Mouse (Mus musculus): ENCODE data around the gene Katnb1. TPM values are rescaled to one million over a fixed set of nuclear protein-coding genes. Genes with fewer than 3 reads are reported as not detected.

The Katnb1 gene
- polyA plus RNA-seq, 1 experiment from 2014 or later: 39.2 TPM

GRCm38 (mm10) chr8:95112594-95112993 is 31.6 kb downstream of the Katnb1 start:
- no peak overlapping the region for H3K9ac ChIP-seq
- H3K27ac ChIP-seq: no peak overlapping the region
- H3K9me3 ChIP-seq (ENCODE audit: control insufficient read depth, low read length): no peaks in the 10 kb centered on the region
- H3K4me2 ChIP-seq (replicated peaks): no peak overlapping the region
- H3K4me3 ChIP-seq (replicated peaks; ENCODE audit: low read length): no peak overlapping the region
- DNase-seq (ENCODE audit: low spot score) (no peak), ATAC-seq (ENCODE audit: low FRiP score) (no peak)
- no peaks in the 10 kb centered on the region for H3K27me3 ChIP-seq (ENCODE audit: control insufficient read depth, insufficient read depth, low read length)
- H3K4me1 ChIP-seq (replicated peaks; ENCODE audit: control insufficient read depth, insufficient read depth, low read length): no peaks in the 10 kb centered on the region
- WGBS: 90% methylated on average over 3 of the region's 3 CpGs
- peaks cover 25% of the 10 kb centered on the region for H3K36me3 ChIP-seq (replicated peaks; ENCODE audit: control insufficient read depth, insufficient read depth)

- DNase-seq (ENCODE audit: low spot score) (no peak), ATAC-seq (ENCODE audit: low FRiP score) (no peak)
- 73% methylated on average over 4 of the region's 4 CpGs for WGBS
- no peaks in the 10 kb centered on the region for H3K4me1 ChIP-seq (replicated peaks; ENCODE audit: control insufficient read depth, insufficient read depth, low read length)
- H3K27me3 ChIP-seq (ENCODE audit: control insufficient read depth, insufficient read depth, low read length): no peaks in the 10 kb centered on the region
- H3K4me3 ChIP-seq (replicated peaks; ENCODE audit: low read length): no peak overlapping the region
- H3K27ac ChIP-seq: no peak overlapping the region
- no peak overlapping the region for H3K9ac ChIP-seq
- peaks cover 20% of the 10 kb centered on the region for H3K36me3 ChIP-seq (replicated peaks; ENCODE audit: control insufficient read depth, insufficient read depth)
- H3K9me3 ChIP-seq (ENCODE audit: control insufficient read depth, low read length): no peaks in the 10 kb centered on the region
- no peak overlapping the region for H3K4me2 ChIP-seq (replicated peaks)
Observed at GRCm38 (mm10) chr8:95113108-95113507, 32.1 kb downstream of the Katnb1 start.

GRCm38 (mm10) chr8:95113750-95114149 is 32.8 kb downstream of the Katnb1 start:
- Histone ChIP-seq H3K9me3 (ENCODE audit: control insufficient read depth, low read length) (no peaks in the 10 kb centered on the region), H3K4me3 (replicated peaks; ENCODE audit: low read length) (no peak overlapping the region), H3K36me3 (replicated peaks; ENCODE audit: control insufficient read depth, insufficient read depth) (peaks cover 13% of the 10 kb centered on the region), H3K27me3 (ENCODE audit: control insufficient read depth, insufficient read depth, low read length) (no peaks in the 10 kb centered on the region), H3K4me2 (replicated peaks) (no peak overlapping the region), H3K27ac (no peak overlapping the region), H3K4me1 (replicated peaks; ENCODE audit: control insufficient read depth, insufficient read depth, low read length) (no peaks in the 10 kb centered on the region), H3K9ac (no peak overlapping the region)
- DNase-seq (ENCODE audit: low spot score): peak; percentile 62
- 70% methylated on average over 3 of the region's 3 CpGs for WGBS
- ATAC-seq (ENCODE audit: low FRiP score): no peak; the same call in 1 of the 2 replicates

- no peak for ATAC-seq (ENCODE audit: low FRiP score)
- WGBS: 89% methylated on average over 5 of the region's 5 CpGs
Observed at GRCm38 (mm10) chr8:95123455-95123854, 42.5 kb downstream of the Katnb1 start.

DNA sequence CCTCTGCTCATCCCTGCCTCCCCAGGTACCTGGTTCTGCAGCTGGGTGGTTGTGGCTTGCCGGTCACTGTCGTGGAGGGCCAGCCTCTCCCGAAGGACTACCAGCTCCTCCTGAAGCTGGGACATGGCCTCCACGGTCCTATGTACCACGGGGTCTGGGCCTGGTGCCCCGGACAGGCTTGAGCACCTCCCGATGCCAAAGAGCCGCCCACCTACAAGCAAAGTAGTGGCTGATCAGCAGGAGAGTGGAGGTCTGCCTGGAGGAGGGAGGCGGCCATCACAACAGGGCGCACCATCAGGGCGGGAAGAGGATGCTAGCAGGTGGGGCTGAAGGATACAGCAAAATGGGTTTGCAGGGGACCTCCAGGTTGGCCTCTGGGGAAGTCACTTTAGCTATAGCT is 45.5 kb downstream of the Katnb1 start:
- Histone ChIP-seq H3K27me3 (ENCODE audit: control insufficient read depth, insufficient read depth, low read length) (no peaks in the 10 kb centered on the region), H3K27ac (no peak overlapping the region), H3K4me3 (replicated peaks; ENCODE audit: low read length) (no peak overlapping the region), H3K4me2 (replicated peaks) (no peak overlapping the region), H3K36me3 (replicated peaks; ENCODE audit: control insufficient read depth, insufficient read depth) (peaks cover 23% of the 10 kb centered on the region), H3K9ac (no peak overlapping the region), H3K9me3 (ENCODE audit: control insufficient read depth, low read length) (no peaks in the 10 kb centered on the region), H3K4me1 (replicated peaks; ENCODE audit: control insufficient read depth, insufficient read depth, low read length) (no peaks in the 10 kb centered on the region)
- DNase-seq (ENCODE audit: low spot score): no peak
- ATAC-seq (ENCODE audit: low FRiP score): no peak
- 90% methylated on average over 11 of the region's 11 CpGs for WGBS

More at GRCm38 (mm10) chr8:95123455-95123854, 42.5 kb downstream of the Katnb1 start:
- Histone ChIP-seq H3K36me3 (replicated peaks; ENCODE audit: control insufficient read depth, insufficient read depth) (peaks cover 18% of the 10 kb centered on the region), H3K9me3 (ENCODE audit: control insufficient read depth, low read length) (no peaks in the 10 kb centered on the region), H3K4me3 (replicated peaks; ENCODE audit: low read length) (no peak overlapping the region), H3K4me1 (replicated peaks; ENCODE audit: control insufficient read depth, insufficient read depth, low read length) (no peaks in the 10 kb centered on the region), H3K27me3 (ENCODE audit: control insufficient read depth, insufficient read depth, low read length) (no peaks in the 10 kb centered on the region), H3K4me2 (replicated peaks) (no peak overlapping the region), H3K27ac (no peak overlapping the region), H3K9ac (no peak overlapping the region)
- DNase-seq (ENCODE audit: low spot score): no peak

DNA sequence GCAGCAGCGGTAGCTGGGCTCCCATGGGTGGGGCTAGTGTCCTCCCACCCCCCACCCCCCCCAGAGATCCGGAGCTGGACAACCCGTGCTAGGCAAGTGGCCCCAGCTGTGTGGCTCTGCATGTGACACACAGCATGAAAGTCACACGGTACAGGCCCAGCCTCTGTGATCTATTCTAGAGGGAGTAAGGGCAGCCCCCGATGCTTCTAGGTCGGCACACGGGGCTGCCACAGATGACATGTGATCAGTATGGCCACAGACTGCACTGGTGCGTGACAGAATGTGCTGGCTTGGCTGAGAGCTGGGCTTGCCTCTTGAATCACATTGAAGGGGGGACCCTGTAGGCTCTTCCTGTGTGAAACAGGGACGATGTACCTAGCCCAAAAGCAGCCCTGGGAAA is 46.7 kb downstream of the Katnb1 start:
- no peak overlapping the region for H3K4me2 ChIP-seq (replicated peaks)
- ATAC-seq (ENCODE audit: low FRiP score): 0 out of 2 replicates have a peak, but pooled peaks have one; percentile 51
- H3K27me3 ChIP-seq (ENCODE audit: control insufficient read depth, insufficient read depth, low read length): no peaks in the 10 kb centered on the region
- H3K4me3 ChIP-seq (replicated peaks; ENCODE audit: low read length): no peak overlapping the region
- DNase-seq (ENCODE audit: low spot score): no peak
- 51% methylated on average over 9 of the region's 9 CpGs for WGBS
- H3K36me3 ChIP-seq (replicated peaks; ENCODE audit: control insufficient read depth, insufficient read depth): peaks cover 31% of the 10 kb centered on the region
- no peak overlapping the region for H3K9ac ChIP-seq
- no peak overlapping the region for H3K27ac ChIP-seq
- no peaks in the 10 kb centered on the region for H3K4me1 ChIP-seq (replicated peaks; ENCODE audit: control insufficient read depth, insufficient read depth, low read length)
- no peaks in the 10 kb centered on the region for H3K9me3 ChIP-seq (ENCODE audit: control insufficient read depth, low read length)

- DNase-seq (ENCODE audit: low spot score): no peak
- Histone ChIP-seq H3K4me1 (replicated peaks; ENCODE audit: control insufficient read depth, insufficient read depth, low read length) (no peaks in the 10 kb centered on the region), H3K9ac (no peak overlapping the region), H3K9me3 (ENCODE audit: control insufficient read depth, low read length) (no peaks in the 10 kb centered on the region), H3K4me2 (replicated peaks) (no peak overlapping the region), H3K27me3 (ENCODE audit: control insufficient read depth, insufficient read depth, low read length) (no peaks in the 10 kb centered on the region), H3K27ac (no peak overlapping the region), H3K4me3 (replicated peaks; ENCODE audit: low read length) (no peak overlapping the region), H3K36me3 (replicated peaks; ENCODE audit: control insufficient read depth, insufficient read depth) (peaks cover 41% of the 10 kb centered on the region)
- ATAC-seq (ENCODE audit: low FRiP score): no peak
- WGBS: 94% methylated on average over 11 of the region's 11 CpGs
Observed at GRCm38 (mm10) chr8:95128750-95129260, 47.8 kb downstream of the Katnb1 start.

GRCm38 (mm10) chr8:95130966-95131537 is 50.1 kb downstream of the Katnb1 start:
- H3K9ac ChIP-seq: no peak overlapping the region
- no peak overlapping the region for H3K4me2 ChIP-seq (replicated peaks)
- no peaks in the 10 kb centered on the region for H3K4me1 ChIP-seq (replicated peaks; ENCODE audit: control insufficient read depth, insufficient read depth, low read length)
- H3K27ac ChIP-seq: no peak overlapping the region
- no peak for ATAC-seq (ENCODE audit: low FRiP score)
- peaks cover 41% of the 10 kb centered on the region for H3K36me3 ChIP-seq (replicated peaks; ENCODE audit: control insufficient read depth, insufficient read depth)
- no peaks in the 10 kb centered on the region for H3K9me3 ChIP-seq (ENCODE audit: control insufficient read depth, low read length)
- H3K4me3 ChIP-seq (replicated peaks; ENCODE audit: low read length): no peak overlapping the region
- WGBS: 64% methylated on average over 15 of the region's 15 CpGs
- no peak for DNase-seq (ENCODE audit: low spot score)
- H3K27me3 ChIP-seq (ENCODE audit: control insufficient read depth, insufficient read depth, low read length): no peaks in the 10 kb centered on the region

DNA sequence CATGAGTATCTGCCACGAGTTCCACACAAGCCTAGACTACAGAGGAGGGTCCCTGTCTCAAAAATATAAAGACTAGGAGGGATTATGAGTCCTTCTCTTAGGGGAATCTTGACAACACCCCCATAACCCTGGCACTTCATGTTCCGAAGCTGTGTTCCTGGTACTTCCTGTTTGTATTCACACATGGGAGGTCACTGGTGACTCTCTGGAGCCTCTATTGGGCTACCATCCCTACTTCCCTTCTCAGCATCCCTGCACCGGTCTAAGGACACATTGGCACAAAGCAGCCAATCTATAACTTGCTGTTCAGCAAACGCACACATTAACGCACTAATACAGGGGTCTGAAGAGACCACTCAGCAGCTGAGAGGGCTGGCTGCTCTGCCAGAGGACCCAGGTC is 51.0 kb downstream of the Katnb1 start:
- no peak for DNase-seq (ENCODE audit: low spot score)
- ATAC-seq (ENCODE audit: low FRiP score): no peak
- Histone ChIP-seq H3K4me1 (replicated peaks; ENCODE audit: control insufficient read depth, insufficient read depth, low read length) (no peaks in the 10 kb centered on the region), H3K4me2 (replicated peaks) (no peak overlapping the region), H3K9me3 (ENCODE audit: control insufficient read depth, low read length) (no peaks in the 10 kb centered on the region), H3K27me3 (ENCODE audit: control insufficient read depth, insufficient read depth, low read length) (no peaks in the 10 kb centered on the region), H3K36me3 (replicated peaks; ENCODE audit: control insufficient read depth, insufficient read depth) (peaks cover 35% of the 10 kb centered on the region), H3K4me3 (replicated peaks; ENCODE audit: low read length) (no peak overlapping the region), H3K9ac (no peak overlapping the region), H3K27ac (no peak overlapping the region)
- WGBS: 82% methylated on average over 5 of the region's 5 CpGs

DNA sequence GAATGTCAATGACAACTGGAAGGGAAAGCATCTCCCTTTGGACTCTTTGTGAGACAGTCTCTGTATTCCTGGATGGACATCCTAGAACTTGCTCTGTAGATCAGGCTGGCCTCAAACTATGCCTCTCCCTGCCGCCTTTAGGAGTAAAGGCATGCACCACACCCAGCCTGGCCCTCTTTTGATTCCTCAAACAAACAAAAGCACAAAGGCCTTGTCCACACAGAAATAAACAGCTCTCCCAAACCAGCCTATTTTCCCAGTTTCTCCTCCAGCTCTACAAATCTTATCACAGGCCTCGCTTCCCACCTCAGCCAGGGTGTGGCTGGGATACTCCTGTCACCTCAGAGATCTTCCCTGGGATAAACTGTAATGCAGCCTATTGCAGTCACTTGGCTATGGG is 53.2 kb downstream of the Katnb1 start:
- peaks cover 15% of the 10 kb centered on the region for H3K4me1 ChIP-seq (replicated peaks; ENCODE audit: control insufficient read depth, insufficient read depth, low read length)
- 92% methylated on average over 2 of the region's 2 CpGs for WGBS
- H3K27ac ChIP-seq: no peak overlapping the region
- no peaks in the 10 kb centered on the region for H3K9me3 ChIP-seq (ENCODE audit: control insufficient read depth, low read length)
- no peak overlapping the region for H3K4me3 ChIP-seq (replicated peaks; ENCODE audit: low read length)
- H3K9ac ChIP-seq: no peak overlapping the region
- H3K4me2 ChIP-seq (replicated peaks): no peak overlapping the region
- peaks cover 6% of the 10 kb centered on the region; the same call in 1 of the 2 replicates for H3K27me3 ChIP-seq (ENCODE audit: control insufficient read depth, insufficient read depth, low read length)
- DNase-seq (ENCODE audit: low spot score): no peak
- peaks cover 31% of the 10 kb centered on the region for H3K36me3 ChIP-seq (replicated peaks; ENCODE audit: control insufficient read depth, insufficient read depth)
- no peak for ATAC-seq (ENCODE audit: low FRiP score)

All from hindbrain, embryonic 14.5 days (tissue).